Mouse (Mus musculus) G1E (cell line): ENCODE data around the gene Lsamp.

Experiments used
- CTCF ChIP-seq: IDR thresholded peaks from 2 replicates; pipeline ENCODE4 v1.5.1; 2012; ENCODE audit warnings: low read depth, low read length, inconsistent platforms, mixed read lengths
- GATA1 ChIP-seq: IDR thresholded peaks from 2 replicates; pipeline ENCODE4 v1.6.1; 2012; ENCODE audit warnings: borderline replicate concordance, low read length, inconsistent platforms, mixed read lengths
- POLR2AphosphoS5 ChIP-seq: IDR thresholded peaks from 2 replicates; pipeline ENCODE4 v1.6.1; 2012; ENCODE audit warnings: low read depth, low read length, inconsistent platforms; ENCODE audit not compliant: insufficient replicate concordance
- TAL1 ChIP-seq: conservative IDR thresholded peaks from 2 replicates; pipeline ENCODE4 v1.6.1; 2012; ENCODE audit warnings: low read depth, low read length, inconsistent platforms, mixed read lengths

- no peak for TF ChIP-seq CTCF
- no peak for TF ChIP-seq TAL1
- TF ChIP-seq POLR2AphosphoS5 = no peak
- TF ChIP-seq GATA1 = no peak
Measured at GRCm38 (mm10) chr16:40639621-40640371, 655.6 kb downstream of the Lsamp start.
